Mouse (Mus musculus) stomach, embryonic 15.5 days (tissue): ENCODE results near the gene Phlpp2. TPM values are rescaled to one million over a fixed set of nuclear protein-coding genes. Genes with fewer than 3 reads are reported as not detected.

Experiments used
- ATAC-seq: fragments of 200-750 bp; cut with Nextera tagmentation; 2 replicates; pipeline ENCODE4 v1.8.0; 2017; ENCODE audit warnings: low read depth, moderate number of reproducible peaks, moderate TSS enrichment; ENCODE audit not compliant: insufficient read depth, low FRiP score
- H3K27ac ChIP-seq: fragments of 300-500 bp; sonication (generic); 2 replicates; pipeline ENCODE4 v1.5.1; 2015; ENCODE audit warnings: mild to moderate bottlenecking, inconsistent platforms
- H3K27me3 ChIP-seq: fragments of 300-500 bp; sonication (generic); replicated peaks from 2 replicates; pipeline ENCODE4 v1.6.1; 2015; ENCODE audit warnings: inconsistent platforms
- H3K36me3 ChIP-seq: fragments of 300-500 bp; sonication (generic); 2 replicates; pipeline ENCODE4 v1.6.1; 2015; ENCODE audit warnings: inconsistent platforms
- H3K4me1 ChIP-seq: fragments of 300-500 bp; sonication (generic); 2 replicates; pipeline ENCODE4 v1.6.1; 2015; ENCODE audit warnings: inconsistent platforms
- H3K4me2 ChIP-seq: fragments of 300-500 bp; sonication (generic); 2 replicates; pipeline ENCODE4 v1.6.1; 2015; ENCODE audit warnings: mild to moderate bottlenecking, inconsistent platforms
- H3K4me3 ChIP-seq: fragments of 300-500 bp; sonication (generic); replicated peaks from 2 replicates; pipeline ENCODE4 v1.5.1; 2015; ENCODE audit warnings: inconsistent platforms
- H3K9ac ChIP-seq: fragments of 300-500 bp; sonication (generic); 2 replicates; pipeline ENCODE4 v1.6.1; 2015; ENCODE audit warnings: inconsistent platforms
- H3K9me3 ChIP-seq: fragments of 300-500 bp; sonication (generic); 2 replicates; pipeline ENCODE4 v1.6.1; 2016; ENCODE audit warnings: inconsistent platforms
- WGBS: fragments of 180-500 bp; shearing (Covaris S2); methylation state at CpG from one replicate; pipeline ENCODE4 v1.1.7; 2015; 5-methylcytosine and 5-hydroxymethylcytosine counted together
- polyA plus RNA-seq: library from polyadenylated mRNA; unstranded; fragments of >200 nt; fragmentation: Nextera tagmentation; extraction: Ambion mirVana; gene quantifications from 2 replicates; pipeline ENCODE4 v1.2.1, GENCODE M21; 2015

Phlpp2 gene
- polyA plus RNA-seq, 1 experiment from 2014 or later, result 3.7 TPM

DNA sequence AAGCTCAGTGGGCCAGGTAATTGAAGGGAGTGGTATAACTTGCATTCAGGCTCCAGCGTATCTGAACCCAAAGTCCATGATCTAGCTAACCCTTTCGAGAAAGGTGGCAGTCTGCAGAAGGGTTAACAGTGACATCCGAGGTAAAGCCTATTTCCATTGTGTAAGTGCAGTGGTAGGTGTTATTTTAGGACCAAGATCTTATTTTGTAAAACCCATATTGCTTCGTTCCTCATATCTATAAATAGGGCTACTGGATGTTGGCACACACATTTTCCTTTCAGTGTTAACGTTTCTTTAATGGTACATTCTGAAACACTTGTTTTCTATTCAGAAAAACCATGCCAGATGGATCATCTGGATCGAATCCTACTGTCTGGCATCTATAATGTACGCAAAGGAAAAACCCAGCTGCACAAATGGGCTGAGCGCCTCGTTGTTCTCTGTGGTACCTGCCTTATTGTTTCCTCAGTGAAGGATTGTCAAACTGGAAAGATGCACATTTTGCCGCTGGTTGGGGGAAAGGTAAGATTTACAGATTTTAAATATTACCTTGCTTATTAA lies 35.6 kb downstream of the Phlpp2 start:
- Histone ChIP-seq H3K36me3 (0 out of 2 replicates have a peak, but pooled peaks cover 5% of the 10 kb centered on the region), H3K27ac (no peak overlapping the region), H3K4me3 (no peak overlapping the region), H3K9me3 (no peaks in the 10 kb centered on the region), H3K9ac (no peak overlapping the region), H3K4me2 (no peak overlapping the region), H3K4me1 (no peaks in the 10 kb centered on the region), H3K27me3 (no peaks in the 10 kb centered on the region)
- 68% methylated on average over 10 of the region's 10 CpGs for WGBS
- no peak for ATAC-seq

DNA sequence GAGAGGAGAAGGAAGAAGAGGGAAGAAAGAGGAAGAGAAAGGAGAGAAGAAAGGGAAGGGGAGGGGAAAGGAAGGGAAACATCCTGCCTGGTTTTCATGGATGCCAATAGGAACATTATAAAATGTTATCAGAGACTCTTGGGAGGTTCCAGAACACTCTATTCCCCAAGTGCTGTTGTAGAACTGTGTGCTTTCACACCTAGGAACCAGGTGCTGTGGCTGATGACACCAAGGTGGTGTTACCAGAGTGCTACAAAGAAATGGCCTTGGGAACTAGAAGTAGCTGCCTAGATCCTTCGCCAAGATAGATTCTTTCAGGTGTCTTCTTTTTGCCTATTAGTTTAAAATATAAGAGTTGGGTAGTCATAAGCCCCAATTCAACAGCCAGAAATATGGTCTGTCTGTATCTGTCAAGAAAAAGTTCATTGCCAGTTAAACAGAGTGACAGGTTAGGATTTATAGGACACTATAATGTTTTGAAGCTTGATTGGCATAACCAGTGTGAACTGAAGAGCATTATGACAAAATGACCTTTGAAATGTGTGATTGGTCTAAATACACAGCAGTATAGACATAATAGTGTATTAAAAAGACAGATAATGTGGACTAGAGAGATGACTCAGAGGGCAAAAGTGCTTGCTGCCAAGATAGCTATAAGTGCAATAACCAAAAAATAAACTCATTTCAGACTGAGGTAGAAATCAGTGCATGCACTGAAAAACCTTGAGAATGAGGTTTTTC lies 36.8 kb downstream of the Phlpp2 start:
- Histone ChIP-seq H3K4me1 (no peaks in the 10 kb centered on the region), H3K4me2 (no peak overlapping the region), H3K4me3 (no peak overlapping the region), H3K9me3 (no peaks in the 10 kb centered on the region), H3K36me3 (0 out of 2 replicates have a peak, but pooled peaks cover 5% of the 10 kb centered on the region), H3K27me3 (no peaks in the 10 kb centered on the region), H3K9ac (no peak overlapping the region), H3K27ac (no peak overlapping the region)
- 94% methylated on average over 1 of the region's 1 CpGs for WGBS
- no peak for ATAC-seq

DNA sequence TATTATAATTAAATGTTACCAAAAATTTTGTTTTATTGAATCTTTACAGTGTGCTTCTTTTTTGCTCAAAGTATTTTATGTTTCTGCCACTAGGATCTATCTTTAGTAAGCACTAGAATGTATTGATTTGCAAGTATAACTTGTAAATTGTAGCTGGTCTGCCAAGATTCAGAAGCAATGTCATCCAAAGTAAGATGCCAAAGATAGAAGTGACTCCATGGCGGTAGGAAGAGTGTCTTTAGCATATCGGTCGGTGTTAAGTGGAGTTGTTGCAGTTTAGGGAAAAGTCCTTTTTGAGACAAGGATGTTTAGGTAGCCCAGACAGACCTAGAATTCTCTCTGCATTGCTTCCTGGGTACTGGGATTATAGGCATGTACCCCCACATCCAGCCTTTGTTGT lies 38.6 kb downstream of the Phlpp2 start:
- H3K4me3 ChIP-seq, result no peak overlapping the region
- H3K4me2 ChIP-seq, result no peak overlapping the region
- no peak for ATAC-seq
- no peaks in the 10 kb centered on the region for H3K4me1 ChIP-seq
- no peak overlapping the region for H3K27ac ChIP-seq
- no peaks in the 10 kb centered on the region for H3K27me3 ChIP-seq
- 95% methylated on average over 3 of the region's 3 CpGs for WGBS
- H3K9me3 ChIP-seq, result no peaks in the 10 kb centered on the region
- H3K9ac ChIP-seq, result no peak overlapping the region
- 0 out of 2 replicates have a peak, but pooled peaks cover 3% of the 10 kb centered on the region for H3K36me3 ChIP-seq

DNA sequence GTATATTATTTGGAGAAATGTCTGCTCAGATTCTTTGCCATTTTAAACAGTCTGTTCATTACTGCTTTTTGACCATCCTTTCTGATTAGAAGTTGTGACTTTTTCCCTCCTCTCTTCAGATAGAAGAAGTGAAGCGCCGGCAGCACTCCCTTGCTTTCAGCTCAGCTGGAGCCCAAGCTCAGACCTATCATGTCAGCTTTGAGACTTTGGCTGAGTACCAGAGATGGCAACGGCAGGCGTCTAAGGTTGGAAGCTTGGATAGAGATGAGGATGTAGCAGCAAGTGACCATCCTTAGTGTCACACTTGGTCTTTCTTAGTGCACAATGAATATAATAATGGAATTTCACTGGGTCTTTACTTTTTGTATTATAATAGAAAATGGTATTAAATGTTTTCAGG lies 39.0 kb downstream of the Phlpp2 start:
- no peaks in the 10 kb centered on the region for H3K27me3 ChIP-seq
- no peak overlapping the region for H3K4me3 ChIP-seq
- ATAC-seq, result no peak
- H3K36me3 ChIP-seq, result 0 out of 2 replicates have a peak, but pooled peaks cover 3% of the 10 kb centered on the region
- H3K27ac ChIP-seq, result no peak overlapping the region
- no peaks in the 10 kb centered on the region for H3K9me3 ChIP-seq
- H3K4me1 ChIP-seq, result no peaks in the 10 kb centered on the region
- 93% methylated on average over 4 of the region's 4 CpGs for WGBS
- H3K9ac ChIP-seq, result no peak overlapping the region
- no peak overlapping the region for H3K4me2 ChIP-seq

DNA sequence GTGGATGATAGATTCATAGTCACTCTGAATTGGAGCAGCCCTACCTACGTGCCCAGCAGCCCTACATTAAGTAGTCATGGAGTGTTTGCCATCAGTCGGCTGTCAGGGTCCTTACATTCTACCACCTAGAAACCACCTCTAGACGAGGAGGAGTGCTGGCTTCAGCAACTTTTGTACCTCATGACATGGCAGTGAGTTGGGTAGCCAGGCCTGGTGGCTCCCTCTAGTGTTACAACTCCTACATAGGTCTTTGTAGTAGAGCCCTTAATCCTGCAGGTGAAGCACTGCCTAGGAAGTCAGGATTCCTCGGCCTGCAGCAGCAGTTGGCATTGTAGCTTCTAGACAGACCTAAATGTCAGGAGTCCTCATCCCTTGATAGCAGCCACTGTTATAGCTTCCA lies 48.9 kb downstream of the Phlpp2 start:
- WGBS, result 42% methylated on average over 4 of the region's 4 CpGs
- Histone ChIP-seq H3K9me3 (no peaks in the 10 kb centered on the region), H3K4me1 (no peaks in the 10 kb centered on the region), H3K4me2 (no peak overlapping the region), H3K27me3 (no peaks in the 10 kb centered on the region), H3K4me3 (no peak overlapping the region), H3K36me3 (peaks cover 8% of the 10 kb centered on the region; the same call in 1 of the 2 replicates), H3K9ac (no peak overlapping the region), H3K27ac (no peak overlapping the region)
- ATAC-seq, result no peak

DNA sequence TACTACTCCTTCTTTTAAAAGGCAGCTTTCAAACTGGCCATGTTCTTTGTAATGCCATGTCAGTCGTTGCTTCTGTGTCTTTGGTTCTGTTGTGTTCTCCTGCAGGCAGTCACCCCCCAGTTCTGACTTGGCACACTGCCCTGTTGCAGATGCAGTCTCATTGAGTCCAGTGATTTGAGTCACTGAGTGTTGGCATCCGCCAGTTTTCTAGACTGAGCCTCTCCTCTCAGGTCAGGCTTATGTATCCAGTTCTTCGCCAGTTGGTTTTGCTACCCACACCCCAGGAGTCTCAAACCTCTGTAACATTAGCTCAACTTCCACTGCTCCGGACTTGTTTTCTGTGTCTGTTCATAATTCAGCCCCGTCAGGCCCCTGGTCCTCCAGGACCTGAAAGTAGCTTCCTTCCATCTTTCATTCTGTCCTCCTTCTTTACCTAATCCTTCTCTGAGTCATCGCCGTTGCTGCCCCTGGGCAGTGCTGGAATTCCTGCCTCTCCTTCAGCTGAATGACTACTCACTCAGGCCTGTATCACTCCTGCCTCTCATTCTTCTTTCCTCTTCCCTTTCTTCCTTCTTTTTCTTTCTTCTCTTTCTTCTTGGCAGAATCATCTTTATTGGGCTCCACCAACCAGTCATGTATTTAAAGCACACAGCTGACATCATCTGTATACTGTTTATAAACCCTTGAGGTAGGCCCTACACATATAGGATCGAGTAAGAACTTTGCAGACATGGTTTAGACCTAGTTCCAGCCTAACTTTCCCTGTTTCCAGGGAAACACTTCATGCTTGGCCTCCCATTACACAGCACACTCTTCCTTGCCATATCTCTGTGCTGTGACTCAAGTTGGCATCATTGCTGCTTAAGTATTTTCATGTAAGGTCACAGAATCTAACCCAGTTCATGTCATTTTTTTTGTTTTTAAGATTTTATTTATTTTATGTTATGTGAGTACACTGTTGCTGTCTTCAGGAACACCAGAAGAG lies 52.4 kb downstream of the Phlpp2 start:
- Histone ChIP-seq H3K4me1 (no peaks in the 10 kb centered on the region), H3K9me3 (no peaks in the 10 kb centered on the region), H3K27me3 (no peaks in the 10 kb centered on the region), H3K9ac (no peak overlapping the region), H3K36me3 (peaks cover 7% of the 10 kb centered on the region; the same call in 1 of the 2 replicates), H3K4me2 (no peak overlapping the region), H3K4me3 (no peak overlapping the region), H3K27ac (no peak overlapping the region)
- WGBS, result 75% methylated on average over 8 of the region's 8 CpGs
- ATAC-seq, result no peak

DNA sequence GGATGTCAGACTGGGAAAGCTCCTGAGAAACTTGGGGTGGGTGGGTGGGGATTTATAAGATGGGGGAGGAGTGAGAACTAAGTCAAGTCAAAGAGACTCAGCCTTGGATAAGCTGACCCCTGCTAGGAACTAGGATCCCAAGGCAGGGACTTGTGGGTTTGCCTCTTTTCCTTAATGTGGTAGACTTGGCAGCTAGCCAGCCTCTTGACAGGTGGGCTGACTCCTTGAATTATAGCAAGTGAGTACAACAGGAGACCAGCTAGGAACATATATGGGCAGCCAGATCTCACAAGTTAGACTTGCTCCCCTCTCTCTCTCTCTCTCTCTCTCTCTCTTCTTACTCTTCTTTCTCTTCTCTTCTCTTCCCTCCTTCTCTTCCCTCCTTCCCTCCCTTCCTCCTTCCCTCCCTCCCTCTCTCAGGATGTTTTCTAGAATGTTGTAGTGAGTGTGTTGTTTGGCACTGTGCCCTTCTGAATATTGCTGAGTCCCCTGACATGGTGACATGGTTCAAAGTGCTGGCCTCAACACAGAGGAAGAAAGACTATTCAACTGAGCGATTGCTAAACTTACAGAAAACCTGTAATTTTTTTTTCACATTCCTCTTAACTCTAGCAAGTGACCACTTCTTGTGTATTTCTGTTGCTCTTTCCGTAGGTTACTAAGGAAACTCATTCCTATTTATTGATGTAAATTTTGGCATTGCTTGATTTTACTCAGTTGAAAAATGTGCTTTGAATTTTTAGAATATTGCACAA lies 73.4 kb downstream of the Phlpp2 start:
- Histone ChIP-seq H3K9me3 (no peaks in the 10 kb centered on the region), H3K27ac (no peak overlapping the region), H3K9ac (no peak overlapping the region), H3K4me1 (no peaks in the 10 kb centered on the region), H3K4me2 (no peak overlapping the region), H3K36me3 (peaks cover 14% of the 10 kb centered on the region; the same call in 1 of the 2 replicates), H3K27me3 (no peaks in the 10 kb centered on the region; the same call in 1 of the 2 replicates), H3K4me3 (no peak overlapping the region)
- ATAC-seq, result no peak
- WGBS, result 73% methylated on average over 2 of the region's 2 CpGs

DNA sequence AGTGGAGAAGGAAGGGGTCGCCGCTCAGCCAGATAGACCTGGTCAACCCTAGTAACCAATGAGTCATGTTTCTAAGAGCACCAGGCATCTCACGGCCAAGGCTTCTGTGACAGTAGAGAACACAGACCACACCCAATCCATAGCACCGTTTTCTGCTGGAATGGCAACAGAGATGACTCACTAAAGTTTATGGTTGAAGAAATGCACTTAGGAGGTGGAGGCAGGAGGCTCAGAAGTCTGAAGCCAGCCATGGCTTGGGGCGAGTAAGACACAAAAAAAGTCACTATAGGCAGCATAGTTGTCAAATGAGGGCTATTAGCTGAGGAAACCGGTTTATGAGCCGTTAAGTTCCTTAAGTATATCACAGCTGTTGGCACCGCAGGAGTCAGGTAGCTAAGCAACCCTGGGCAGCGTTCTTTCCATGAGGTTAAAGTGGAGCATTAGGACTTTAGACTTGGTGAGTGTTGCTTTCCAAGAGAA lies 76.9 kb downstream of the Phlpp2 start:
- Histone ChIP-seq H3K4me2 (no peak overlapping the region), H3K4me1 (peaks cover 7% of the 10 kb centered on the region; the same call in 1 of the 2 replicates), H3K36me3 (peaks cover 11% of the 10 kb centered on the region; the same call in 1 of the 2 replicates), H3K27ac (no peak overlapping the region), H3K9ac (no peak overlapping the region), H3K9me3 (no peaks in the 10 kb centered on the region), H3K27me3 (peaks cover 10% of the 10 kb centered on the region; the same call in 1 of the 2 replicates), H3K4me3 (no peak overlapping the region)
- no peak for ATAC-seq
- WGBS, result 51% methylated on average over 9 of the region's 9 CpGs

DNA sequence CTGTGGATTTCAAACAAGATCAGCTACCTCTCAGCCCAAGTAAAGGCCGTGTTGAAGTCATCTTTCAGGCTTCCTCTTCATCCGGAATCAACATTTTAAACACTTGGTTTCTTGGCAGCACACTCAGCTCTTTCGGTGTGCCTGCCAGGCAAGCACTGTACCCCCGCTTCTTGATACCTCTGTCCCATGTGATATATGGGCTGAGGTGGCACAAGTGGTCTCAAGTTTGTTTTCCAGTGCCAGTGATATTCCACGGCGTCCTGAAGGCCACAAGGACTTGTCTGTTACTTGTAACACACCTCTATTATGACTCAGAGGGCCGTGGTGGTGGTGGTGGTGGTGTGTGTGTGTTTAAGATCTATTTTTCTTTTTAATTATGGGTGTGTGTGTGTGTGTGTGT lies 77.4 kb downstream of the Phlpp2 start:
- H3K27ac ChIP-seq, result no peak overlapping the region
- WGBS, result 73% methylated on average over 7 of the region's 7 CpGs

DNA sequence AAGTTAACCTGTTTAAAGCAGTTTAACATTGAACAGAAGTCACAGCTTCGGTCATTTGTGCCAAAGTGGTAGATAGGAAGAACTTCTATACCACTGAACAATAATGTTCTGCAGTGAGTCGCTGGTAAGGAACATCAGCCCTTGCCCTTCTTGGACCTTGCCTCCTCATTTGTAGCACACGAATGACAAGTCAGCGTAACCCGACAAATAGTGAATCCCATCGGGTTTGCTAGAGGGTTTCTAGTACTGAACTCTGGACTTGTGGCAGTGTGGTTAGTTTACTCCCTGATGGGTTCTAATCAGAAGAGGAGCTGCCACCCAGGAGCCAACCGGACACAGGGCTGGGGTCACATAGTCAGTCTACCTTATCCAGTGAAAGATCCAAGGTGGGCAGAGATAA lies 77.9 kb downstream of the Phlpp2 start:
- peaks cover 7% of the 10 kb centered on the region; the same call in 1 of the 2 replicates for H3K4me1 ChIP-seq
- no peak for ATAC-seq
- peaks cover 1% of the 10 kb centered on the region; the same call in 1 of the 2 replicates for H3K36me3 ChIP-seq
- no peak overlapping the region for H3K4me2 ChIP-seq
- H3K9me3 ChIP-seq, result no peaks in the 10 kb centered on the region
- peaks cover 10% of the 10 kb centered on the region; the same call in 1 of the 2 replicates for H3K27me3 ChIP-seq
- no peak overlapping the region for H3K4me3 ChIP-seq
- no peak overlapping the region for H3K27ac ChIP-seq
- WGBS, result 90% methylated on average over 7 of the region's 7 CpGs
- H3K9ac ChIP-seq, result no peak overlapping the region

More for the DNA sequence above, 77.4 kb downstream of the Phlpp2 start:
- H3K9me3 ChIP-seq, result no peaks in the 10 kb centered on the region
- peaks cover 6% of the 10 kb centered on the region; the same call in 1 of the 2 replicates for H3K36me3 ChIP-seq
- peaks cover 10% of the 10 kb centered on the region; the same call in 1 of the 2 replicates for H3K27me3 ChIP-seq
- peaks cover 7% of the 10 kb centered on the region; the same call in 1 of the 2 replicates for H3K4me1 ChIP-seq
- no peak for ATAC-seq
- H3K9ac ChIP-seq, result no peak overlapping the region
- no peak overlapping the region for H3K4me2 ChIP-seq
- H3K4me3 ChIP-seq, result no peak overlapping the region
